Mouse (Mus musculus) liver, adult (tissue): ENCODE results near the gene Rhox4e.
"Not testable (repeated sequence)": the region's sequence is repeated elsewhere in the genome, so short reads cannot be mapped to it uniquely, and the experiment has no call there.

Source experiments
- GATA4 ChIP-seq: IDR thresholded peaks from 2 replicates; pipeline ENCODE4 v1.6.1; 2014; ENCODE audit warnings: mild to moderate bottlenecking, low read length; ENCODE audit not compliant: insufficient replicate concordance

Rhox4e gene

DNA sequence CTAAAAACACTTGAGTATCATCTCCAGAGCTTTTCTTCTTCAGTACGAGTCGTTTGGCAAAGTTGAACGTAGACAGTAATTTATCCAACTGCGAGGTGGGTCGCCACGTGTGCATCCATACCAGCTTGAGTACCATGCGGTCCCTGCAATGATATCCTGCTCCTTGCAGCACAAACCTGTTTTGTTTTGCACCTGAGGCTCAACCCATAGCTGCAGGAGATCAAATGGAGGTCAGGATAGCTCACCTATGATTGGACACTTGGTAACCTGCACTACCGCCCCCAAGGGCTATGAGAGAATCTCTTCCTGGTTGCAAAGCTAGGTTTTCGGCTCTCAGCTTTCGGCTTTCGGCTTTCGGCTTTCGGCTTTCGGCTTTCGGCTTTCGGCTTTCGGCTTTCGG, at the start of gene Rhox4e:
Rhox4e (plus strand) TSS at position 301 of the 400 bp plus-strand sequence.
- TF ChIP-seq GATA4: not testable (repeated sequence)

DNA sequence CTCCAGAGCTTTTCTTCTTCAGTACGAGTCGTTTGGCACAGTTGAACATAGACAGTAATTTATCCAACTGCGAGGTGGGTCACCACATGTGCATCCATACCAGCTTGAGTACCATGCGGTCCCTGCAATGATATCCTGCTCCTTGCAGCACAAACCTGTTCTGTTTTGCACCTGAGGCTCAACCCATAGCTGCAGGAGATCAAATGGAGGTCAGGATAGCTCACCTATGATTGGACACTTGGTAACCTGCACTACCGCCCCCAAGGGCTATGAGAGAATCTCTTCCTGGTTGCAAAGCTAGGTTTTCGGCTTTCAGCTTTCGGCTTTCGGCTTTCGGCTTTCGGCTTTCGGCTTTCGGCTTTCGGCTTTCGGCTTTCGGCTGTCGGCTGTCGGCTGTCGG, 43.2 kb upstream of the Rhox4e start, which contains the start of gene Rhox4d:
Rhox4d (plus strand) TSS at position 301 of the 400 bp plus-strand sequence.
- not testable (repeated sequence) for TF ChIP-seq GATA4

DNA sequence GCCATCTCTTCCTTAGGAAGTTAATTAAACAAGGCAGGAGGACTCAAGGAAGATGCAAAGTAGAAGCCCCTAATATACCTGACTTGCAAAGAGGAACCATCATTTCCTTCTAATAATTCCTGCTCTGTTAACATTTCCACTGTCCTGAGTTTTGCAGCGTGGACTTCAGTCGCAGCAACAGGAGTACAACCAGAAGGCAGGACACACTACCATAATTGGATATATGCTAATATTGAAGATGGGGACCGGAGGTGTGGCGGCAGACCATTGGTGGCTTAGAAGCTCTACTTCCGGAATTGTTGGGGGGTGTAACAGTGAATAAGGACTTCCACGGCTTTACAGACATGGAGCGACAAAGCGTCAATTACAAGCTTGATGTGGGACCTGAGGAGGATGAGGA, 27.1 kb upstream of the Rhox4e start, which contains the start of gene Rhox2e:
Rhox2e (plus strand) TSS at position 301 of the 400 bp plus-strand sequence.
- TF ChIP-seq GATA4: not testable (repeated sequence)

DNA sequence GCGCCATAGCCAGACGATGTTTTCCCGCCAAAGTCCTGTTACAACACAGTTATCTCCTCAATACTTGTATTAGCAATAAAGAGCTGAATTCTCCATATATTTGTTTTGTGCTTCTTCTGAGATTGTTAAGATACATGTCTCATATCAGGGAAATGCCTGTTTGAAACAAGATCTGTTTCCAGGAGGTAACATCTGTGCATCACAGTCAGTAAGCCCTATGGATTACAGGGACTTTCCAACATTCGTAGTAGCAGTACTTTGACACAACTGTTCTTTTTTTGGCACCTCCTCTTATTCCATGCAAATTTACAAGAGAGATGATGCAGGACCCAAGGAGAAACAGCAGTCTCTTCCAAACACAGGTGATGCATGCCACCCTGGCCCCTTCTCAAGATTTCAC, 15.5 kb upstream of the Rhox4e start, which contains the start of gene Rhox3e:
Rhox3e (plus strand) TSS at position 301 of the 400 bp plus-strand sequence.
- TF ChIP-seq GATA4: not testable (repeated sequence)

DNA sequence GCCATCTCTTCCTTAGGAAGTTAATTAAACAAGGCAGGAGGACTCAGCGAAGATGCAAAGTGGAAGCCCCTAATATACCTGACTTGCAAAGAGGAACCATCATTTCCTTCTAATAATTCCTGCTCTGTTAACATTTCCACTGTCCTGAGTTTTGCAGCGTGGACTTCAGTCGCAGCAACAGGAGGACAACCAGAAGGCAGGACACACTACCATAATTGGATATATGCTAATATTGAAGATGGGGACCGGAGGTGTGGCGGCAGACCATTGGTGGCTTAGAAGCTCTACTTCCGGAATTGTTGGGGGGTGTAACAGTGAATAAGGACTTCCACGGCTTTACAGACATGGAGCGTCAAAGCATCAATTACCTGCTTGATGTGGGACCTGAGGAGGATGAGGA, 13.9 kb downstream of the Rhox4e start, which contains the start of gene Rhox2f:
Rhox2f (plus strand) TSS at position 301 of the 400 bp plus-strand sequence.
- not testable (repeated sequence) for TF ChIP-seq GATA4

DNA sequence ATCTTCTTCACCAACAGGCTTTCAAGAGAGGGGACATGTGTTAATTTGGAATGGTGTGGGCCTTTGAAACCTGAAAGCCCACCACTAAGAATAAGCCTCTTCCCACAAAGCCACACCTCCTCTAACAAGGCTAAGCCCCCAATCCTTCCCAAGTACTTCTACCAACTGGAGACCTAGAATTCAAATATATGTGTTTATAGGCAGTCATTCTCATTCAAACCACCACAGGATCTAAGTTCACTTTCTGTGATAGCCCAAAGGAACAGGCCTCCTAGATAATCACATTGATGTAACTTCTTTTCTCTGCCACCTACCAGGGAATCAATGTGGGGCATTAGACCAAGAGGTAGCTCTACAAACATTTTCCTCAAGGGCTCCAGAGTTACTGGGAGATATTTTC, 23.5 kb downstream of the Rhox4e start, which contains the start of gene Rhox3f:
Rhox3f (plus strand) TSS at position 301 of the 400 bp plus-strand sequence.
- not testable (repeated sequence) for TF ChIP-seq GATA4

DNA sequence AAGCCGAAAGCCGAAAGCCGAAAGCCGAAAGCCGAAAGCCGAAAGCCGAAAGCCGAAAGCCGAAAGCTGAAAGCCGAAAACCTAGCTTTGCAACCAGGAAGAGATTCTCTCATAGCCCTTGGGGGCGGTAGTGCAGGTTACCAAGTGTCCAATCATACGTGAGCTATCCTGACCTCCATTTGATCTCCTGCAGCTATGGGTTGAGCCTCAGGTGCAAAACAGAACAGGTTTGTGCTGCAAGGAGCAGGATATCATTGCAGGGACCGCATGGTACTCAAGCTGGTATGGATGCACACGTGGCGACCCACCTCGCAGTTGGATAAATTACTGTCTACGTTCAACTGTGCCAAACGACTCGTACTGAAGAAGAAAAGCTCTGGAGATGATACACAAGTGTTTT, 50.4 kb downstream of the Rhox4e start, which contains the start of gene Rhox4f:
Rhox4f (minus strand) TSS at position 101 of the 400 bp plus-strand sequence.
- TF ChIP-seq GATA4: not testable (repeated sequence)
